Mouse (Mus musculus): ENCODE measurements around the gene Nelfcd.

DNA sequence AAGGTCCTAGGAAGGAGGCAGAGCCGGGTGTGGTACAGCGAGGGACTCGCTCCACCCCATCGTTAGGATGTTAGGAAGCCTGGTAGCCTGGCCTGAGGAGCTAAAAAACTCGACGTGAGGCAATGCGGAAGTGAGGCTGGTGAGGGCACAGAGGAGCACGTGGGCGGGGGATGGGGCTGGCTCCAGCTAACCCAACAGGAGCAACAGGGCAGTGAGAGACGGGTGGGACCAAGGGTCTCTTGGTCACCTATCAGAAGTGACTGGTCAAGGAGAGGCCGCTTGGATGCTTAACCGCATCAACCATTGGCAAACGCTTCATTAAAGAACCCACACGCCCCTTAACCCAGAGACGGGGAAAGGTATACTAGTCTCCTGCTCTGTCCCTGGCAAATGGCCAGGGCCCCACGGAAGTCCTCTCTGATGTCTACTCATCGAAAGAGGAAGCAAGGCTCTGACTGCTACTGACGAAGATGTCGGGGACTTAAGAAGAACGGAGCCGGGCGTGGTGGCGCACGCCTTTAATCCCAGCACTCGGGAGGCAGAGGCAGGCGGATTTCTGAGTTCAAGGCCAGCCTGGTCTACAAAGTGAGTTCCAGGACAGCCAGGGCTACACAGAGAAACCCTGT is 20.6 kb downstream of the Nelfcd start:
- TF ChIP-seq CTCF (IDR thresholded peaks at IDR 0.05; ENCODE audit: control insufficient read depth, insufficient read depth, low read length) (no peak), POLR2A (IDR thresholded peaks at IDR 0.05; ENCODE audit: borderline replicate concordance, control insufficient read depth, low read depth, low read length) (no peak)

Data from bone marrow, adult 2 months (tissue).